Mouse (Mus musculus) adrenal gland, adult 8-10 months (tissue): ENCODE measurements around the gene Kctd21. TPM values are rescaled to one million over a fixed set of nuclear protein-coding genes. Genes with fewer than 3 reads are reported as not detected.

Experiments used
- DNase-seq: peaks from one replicate; pipeline ENCODE4 v3.0.0; 2022
- total RNA-seq, 4 experiments: library from RNA; stranded (reverse); gene quantifications; 2 replicates each; pipeline ENCODE4 v1.2.4; 2022

The Kctd21 gene
- total RNA-seq, result 1 to 10 TPM; 8.2 to 10.0 (median 9.0) TPM

GRCm38 (mm10) chr7:97331726-97332666 is at the start of gene Kctd21, which contains the start of gene Usp35:
Kctd21 (plus strand) TSS chr7:97332327.
Usp35 (minus strand) TSS chr7:97332020.
- DNase-seq, result peak; percentile 94

- no peak for DNase-seq
Observed at GRCm38 (mm10) chr7:97296986-97297385, 35.1 kb upstream of the Kctd21 start.

GRCm38 (mm10) chr7:97297466-97297865 is 34.7 kb upstream of the Kctd21 start:
- DNase-seq, result no peak

GRCm38 (mm10) chr7:97298279-97298678 is 33.8 kb upstream of the Kctd21 start:
- no peak for DNase-seq

GRCm38 (mm10) chr7:97298943-97299342 is 33.2 kb upstream of the Kctd21 start:
- no peak for DNase-seq

GRCm38 (mm10) chr7:97300914-97301313 is 31.2 kb upstream of the Kctd21 start:
- DNase-seq, result no peak

GRCm38 (mm10) chr7:97301321-97301720 is 30.8 kb upstream of the Kctd21 start:
- no peak for DNase-seq

GRCm38 (mm10) chr7:97302261-97302660 is 29.9 kb upstream of the Kctd21 start:
- no peak for DNase-seq

- no peak for DNase-seq
Observed at GRCm38 (mm10) chr7:97302876-97303275, 29.3 kb upstream of the Kctd21 start.

GRCm38 (mm10) chr7:97303614-97304013 is 28.5 kb upstream of the Kctd21 start:
- DNase-seq, result no peak

GRCm38 (mm10) chr7:97304471-97304870 is 27.7 kb upstream of the Kctd21 start:
- no peak for DNase-seq

- DNase-seq, result no peak
Observed at GRCm38 (mm10) chr7:97305206-97305605, 26.9 kb upstream of the Kctd21 start.

GRCm38 (mm10) chr7:97306813-97307212 is 25.3 kb upstream of the Kctd21 start:
- DNase-seq, result no peak

GRCm38 (mm10) chr7:97307546-97307945 is 24.6 kb upstream of the Kctd21 start:
- DNase-seq, result no peak

GRCm38 (mm10) chr7:97309461-97310340 is 22.4 kb upstream of the Kctd21 start:
- DNase-seq, result no peak

GRCm38 (mm10) chr7:97310341-97310635 is 21.8 kb upstream of the Kctd21 start:
- DNase-seq, result no peak

GRCm38 (mm10) chr7:97311620-97312019 is 20.5 kb upstream of the Kctd21 start:
- no peak for DNase-seq

- no peak for DNase-seq
Observed at GRCm38 (mm10) chr7:97312196-97312595, 19.9 kb upstream of the Kctd21 start.

- DNase-seq, result no peak
Observed at GRCm38 (mm10) chr7:97312856-97313255, 19.3 kb upstream of the Kctd21 start.

GRCm38 (mm10) chr7:97313364-97313995 is 18.6 kb upstream of the Kctd21 start:
- DNase-seq, result no peak

GRCm38 (mm10) chr7:97314646-97315045 is 17.5 kb upstream of the Kctd21 start:
- DNase-seq, result no peak

GRCm38 (mm10) chr7:97315656-97316055 is 16.5 kb upstream of the Kctd21 start:
- no peak for DNase-seq

GRCm38 (mm10) chr7:97317706-97318105 is 14.4 kb upstream of the Kctd21 start:
- DNase-seq, result peak; percentile 56
